Comparison of ENCODE assay signal across 13 mouse cellular contexts in the genomic region with DNA sequence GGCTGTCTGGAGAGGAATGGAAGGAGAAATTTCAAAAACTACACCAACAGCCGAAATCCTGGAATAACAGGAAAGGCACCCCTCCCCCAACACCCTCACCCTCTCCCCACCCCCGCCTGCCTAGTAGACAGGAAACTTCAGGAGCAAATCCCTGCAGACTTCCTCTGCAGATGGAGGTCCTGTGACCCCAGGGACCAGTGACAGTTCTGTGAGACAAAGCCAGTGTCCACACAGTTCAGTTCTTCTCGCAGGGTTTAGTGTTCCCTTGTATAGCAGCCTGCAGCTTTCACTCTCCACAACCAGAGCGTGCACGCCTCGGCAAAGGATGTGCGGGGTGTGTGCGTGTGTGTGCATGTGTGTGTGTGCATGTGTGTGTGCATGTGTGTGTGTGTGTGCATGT. TPM values are rescaled to one million over a fixed set of nuclear protein-coding genes. Genes with fewer than 3 reads are reported as not detected.
DNase-seq lines count a peak whose midpoint lies in the region; ATAC-seq and TF ChIP-seq lines count a peak whose summit lies in the region.
"Had no signal": no experiment of that assay in that cellular context is flagged by ENCODE, and none has a peak within 500 bp of the region (broad histone marks: within the 10 kb centered on the region; RNA-seq: fewer than 3 reads in every experiment).

No protein-coding gene starts in this region.

- H3K9me3 ChIP-seq in lung, embryonic 15.5 days, result no peaks in the 10 kb centered on the region
- H3K9me3 ChIP-seq in heart, embryonic 12.5 days (replicated peaks), result no peaks in the 10 kb centered on the region
- H3K9me3 ChIP-seq in limb, embryonic 10.5 days (replicated peaks), result no peaks in the 10 kb centered on the region
- H3K9me3 ChIP-seq: liver, embryonic 13.5 days had no signal

- H3K4me3 ChIP-seq in gastrocnemius, adult 2 months, result no peak overlapping the region
- H3K4me3 ChIP-seq in lung, embryonic 15.5 days, result no peak overlapping the region
- no peak overlapping the region for H3K4me3 ChIP-seq in heart, embryonic 12.5 days
- H3K4me3 ChIP-seq in limb, embryonic 10.5 days, result no peak overlapping the region
- H3K4me3 ChIP-seq: liver, embryonic 13.5 days; myocyte had no signal

- no peak overlapping the region for H3K9ac ChIP-seq in lung, embryonic 15.5 days
- H3K9ac ChIP-seq in heart, embryonic 12.5 days, result no peak overlapping the region
- H3K9ac ChIP-seq: liver, embryonic 13.5 days had no signal

- no peak for TF ChIP-seq CTCF in gastrocnemius, adult 2 months (IDR thresholded peaks at IDR 0.05)

- WGBS in lung, embryonic 15.5 days, result 60% methylated on average over 8 of the region's 8 CpGs
- 58% methylated on average over 8 of the region's 8 CpGs for WGBS in heart, embryonic 12.5 days
- 67% methylated on average over 8 of the region's 8 CpGs for WGBS in limb, embryonic 10.5 days

- H3K4me2 ChIP-seq in lung, embryonic 15.5 days, result peak overlapping the region; percentile 7; the same call in 1 of the 2 replicates
- no peak overlapping the region for H3K4me2 ChIP-seq in heart, embryonic 12.5 days
- H3K4me2 ChIP-seq: liver, embryonic 13.5 days had no signal

- intact Hi-C loops in gastrocnemius, adult 2 months (cut with DNase I), result no loop called here

- DNase-seq in gastrocnemius, adult 2 months, result no peak
- DNase-seq in gastrocnemius, postnatal 10 days, result no peak
- DNase-seq in lung, postnatal 36 days, result no peak
- DNase-seq in limb, embryonic 10.5 days (ENCODE audit: low spot score), result no peak
- DNase-seq in right cerebral cortex, postnatal 14 days, result no peak
- no peak for DNase-seq in gastrocnemius, postnatal 25 days
- DNase-seq: adrenal gland, postnatal 10 days; cerebellum, adult 11 months; liver, embryonic 13.5 days; retina, postnatal 1 day had no signal

- ATAC-seq in lung, embryonic 15.5 days (ENCODE audit: borderline replicate concordance, extremely low read depth, low FRiP score, low TSS enrichment), result peak; percentile 15; the same call in 1 of the 2 replicates
- peak; percentile 48 for ATAC-seq in heart, embryonic 12.5 days (ENCODE audit: insufficient number of reproducible peaks, low FRiP score)

- no peaks in the 10 kb centered on the region for H3K36me3 ChIP-seq in lung, embryonic 15.5 days
- H3K36me3 ChIP-seq in heart, embryonic 12.5 days, result no peaks in the 10 kb centered on the region
- no peaks in the 10 kb centered on the region for H3K36me3 ChIP-seq in limb, embryonic 10.5 days
- H3K36me3 ChIP-seq: liver, embryonic 13.5 days had no signal

- peak overlapping the region; percentile 54; the same call in 1 of the 2 replicates for H3K27ac ChIP-seq in gastrocnemius, adult 2 months
- peak overlapping the region; percentile 80 for H3K27ac ChIP-seq in lung, embryonic 15.5 days
- H3K27ac ChIP-seq in heart, embryonic 12.5 days (ENCODE audit: poor library complexity, severe bottlenecking), result peak overlapping the region; percentile 58; the same call in 1 of the 2 replicates
- peak overlapping the region; percentile 74; the same call in 1 of the 2 replicates for H3K27ac ChIP-seq in limb, embryonic 10.5 days
- H3K27ac ChIP-seq: liver, embryonic 13.5 days had no signal

- H3K4me1 ChIP-seq in lung, embryonic 15.5 days, result peaks cover 41% of the 10 kb centered on the region
- H3K4me1 ChIP-seq in heart, embryonic 12.5 days (replicated peaks), result peaks cover 21% of the 10 kb centered on the region
- H3K4me1 ChIP-seq in limb, embryonic 10.5 days, result peaks cover 22% of the 10 kb centered on the region

- no peaks in the 10 kb centered on the region for H3K27me3 ChIP-seq in lung, embryonic 15.5 days
- no peaks in the 10 kb centered on the region for H3K27me3 ChIP-seq in heart, embryonic 12.5 days (replicated peaks)
- H3K27me3 ChIP-seq in limb, embryonic 10.5 days (ENCODE audit: low read depth, poor library complexity, severe bottlenecking), result 0 out of 2 replicates have a peak, but pooled peaks cover 8% of the 10 kb centered on the region

RNA-seq across cellular contexts. Expression of a gene that starts 6.3 kb away (rescaled TPM):
- total RNA-seq in gastrocnemius, adult 2 months (2021), result 1 to 10 TPM; 6.7 to 7.8 TPM
- total RNA-seq in gastrocnemius, postnatal 10 days (2021), result 10 to 100 TPM; 23.8 to 29.8 TPM
- polyA plus RNA-seq in lung, embryonic 15.5 days (2015; fragmentation: Nextera tagmentation; extraction: Ambion mirVana), result 254 and 264 TPM in 2 replicates
- polyA plus RNA-seq in heart, embryonic 12.5 days (2016; fragmentation: Nextera tagmentation; extraction: Ambion mirVana), result 184 and 194 TPM in 2 replicates
- polyA plus RNA-seq in limb, embryonic 10.5 days (2016; fragmentation: Nextera tagmentation; extraction: Ambion mirVana), result 106 and 112 TPM in 2 replicates
- total RNA-seq in gastrocnemius, postnatal 25 days (2021), result 10 to 100 TPM in 1 of 2 experiments, 1 to 10 TPM in 1; 7.7 to 10.4 TPM

RNA-seq across cellular contexts. Expression of a gene that starts 15.1 kb away (rescaled TPM):
- total RNA-seq in gastrocnemius, adult 2 months (2021), result 1 to 10 TPM; 3.4 to 5.9 TPM
- 1 to 10 TPM; 7.5 to 8.5 TPM for total RNA-seq in gastrocnemius, postnatal 10 days (2021)
- 30.5 and 32.6 TPM in 2 replicates for polyA plus RNA-seq in lung, embryonic 15.5 days (2015; fragmentation: Nextera tagmentation; extraction: Ambion mirVana)
- polyA plus RNA-seq in heart, embryonic 12.5 days (2016; fragmentation: Nextera tagmentation; extraction: Ambion mirVana), result 23.2 and 24.3 TPM in 2 replicates
- polyA plus RNA-seq in limb, embryonic 10.5 days (2016; fragmentation: Nextera tagmentation; extraction: Ambion mirVana), result 20.7 and 20.9 TPM in 2 replicates
- 1 to 10 TPM; 3.7 to 4.3 TPM for total RNA-seq in gastrocnemius, postnatal 25 days (2021)
